Mouse (Mus musculus): ENCODE measurements around the gene Tfr2.

DNA sequence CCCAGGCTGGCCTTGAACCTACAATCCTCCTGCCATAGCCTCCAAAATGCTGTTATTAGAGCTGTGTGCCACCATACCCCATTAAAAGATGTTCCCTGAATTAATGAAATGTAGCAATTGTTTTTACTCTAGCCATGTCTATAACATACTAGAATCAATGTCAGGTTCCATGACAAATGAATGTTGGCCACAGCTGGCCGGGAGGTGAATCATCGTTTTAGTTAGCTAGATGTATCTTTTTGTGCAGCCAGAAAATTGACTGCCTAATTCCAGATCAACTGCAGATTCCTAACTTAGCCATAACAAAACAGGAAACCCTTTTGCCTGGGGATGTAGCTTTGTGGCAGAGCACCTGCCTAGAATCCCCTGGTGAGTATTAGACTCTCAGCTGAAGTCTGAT, 19.8 kb upstream of the Tfr2 start:
- no peak for TF ChIP-seq CTCF (IDR thresholded peaks at IDR 0.05; ENCODE audit: borderline replicate concordance, insufficient read depth, low read length)
- TF ChIP-seq POLR2A (IDR thresholded peaks at IDR 0.05; ENCODE audit: low read depth, low read length) = no peak

Data from embryonic fibroblast, embryonic 13.5 days (primary cell).